Mouse (Mus musculus) adrenal gland, postnatal 14 days (tissue): ENCODE measurements at regions not wholly inside any gene's neighbourhood (a gene's known extent, or its start where the extent isn't known, plus 50 kb on each side); places are given as distances from the start of the nearest gene placed in this dataset.
A peak's percentile ranks its signal among the peaks of the same experiment; 100 is the strongest.
"Not testable (repeated sequence)": the region's sequence is repeated elsewhere in the genome, so short reads cannot be mapped to it uniquely, and the experiment has no call there.

Source experiments
- DNase-seq: peaks from one replicate; pipeline ENCODE4 v3.0.0; 2021; ENCODE audit warnings: mixed read lengths

DNA sequence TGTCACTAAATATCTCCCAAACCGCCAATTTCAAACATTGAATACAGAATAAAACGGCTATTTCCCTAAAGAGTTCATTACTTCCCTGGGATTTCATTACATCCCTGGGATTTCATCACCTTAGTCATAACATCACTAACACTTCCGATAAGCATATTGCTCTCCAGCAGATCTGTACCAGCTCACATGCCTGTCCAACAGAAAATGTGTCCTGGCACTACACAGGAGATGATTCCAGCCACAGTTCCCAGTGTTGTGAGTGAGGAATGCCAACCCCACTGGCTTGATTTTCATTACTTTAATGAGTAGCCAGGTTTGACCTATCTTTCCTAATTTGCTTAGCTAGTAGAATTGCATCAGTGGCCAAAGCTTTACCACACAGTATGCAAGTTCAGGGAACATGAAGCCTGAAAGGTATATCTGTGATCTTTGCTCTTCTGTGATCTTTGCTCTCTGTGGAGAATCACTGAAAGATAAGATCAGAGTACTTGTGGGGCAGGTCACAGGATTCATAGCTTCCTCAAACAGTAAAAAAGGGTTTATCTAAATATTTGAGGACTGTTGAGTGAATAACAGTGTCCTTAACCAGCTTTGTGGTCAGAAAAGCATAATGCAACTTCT, 1115.5 kb upstream of the 1700009N14Rik start:
- no peak for DNase-seq

DNA sequence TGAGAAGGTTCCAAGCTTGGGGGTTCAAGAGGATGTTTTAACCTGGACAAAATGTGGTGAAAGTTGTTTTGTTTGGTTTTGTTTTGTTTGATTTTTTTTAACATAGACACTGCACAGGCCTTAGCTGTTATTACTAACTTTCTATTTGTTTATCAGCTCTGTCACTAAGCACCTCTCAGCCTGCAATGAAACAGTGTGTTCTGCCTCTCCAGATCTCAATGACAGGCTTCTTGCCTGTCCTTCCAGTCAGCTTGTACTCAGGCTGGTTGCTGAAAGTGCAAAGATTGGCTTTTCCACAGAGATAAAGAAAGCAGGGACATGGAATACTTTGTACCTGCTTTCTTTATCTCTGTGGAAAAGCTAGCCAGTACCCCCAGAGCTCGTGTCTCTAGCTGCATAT, 1114.9 kb upstream of the 1700009N14Rik start:
- DNase-seq, result no peak

DNA sequence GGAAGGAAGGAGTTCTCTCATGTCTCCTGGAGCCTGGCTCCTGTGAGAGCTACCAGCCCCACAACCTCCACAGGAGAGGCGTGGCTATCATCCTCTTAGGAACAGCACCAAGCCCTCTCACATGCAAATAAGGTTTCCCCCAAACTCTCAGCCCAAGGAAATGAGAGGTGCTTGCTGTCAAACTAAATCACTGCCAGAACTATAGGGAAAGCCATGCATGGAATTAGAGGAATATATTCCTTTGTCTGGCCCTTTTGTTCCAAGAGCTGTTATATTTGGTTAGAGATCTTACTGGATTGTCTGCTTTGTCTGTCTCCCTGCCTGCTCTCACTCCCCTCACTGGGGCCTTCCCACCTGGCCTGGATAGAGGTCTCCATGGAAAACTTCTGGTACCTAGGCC, 1079.0 kb upstream of the 1700009N14Rik start:
- DNase-seq, result no peak

DNA sequence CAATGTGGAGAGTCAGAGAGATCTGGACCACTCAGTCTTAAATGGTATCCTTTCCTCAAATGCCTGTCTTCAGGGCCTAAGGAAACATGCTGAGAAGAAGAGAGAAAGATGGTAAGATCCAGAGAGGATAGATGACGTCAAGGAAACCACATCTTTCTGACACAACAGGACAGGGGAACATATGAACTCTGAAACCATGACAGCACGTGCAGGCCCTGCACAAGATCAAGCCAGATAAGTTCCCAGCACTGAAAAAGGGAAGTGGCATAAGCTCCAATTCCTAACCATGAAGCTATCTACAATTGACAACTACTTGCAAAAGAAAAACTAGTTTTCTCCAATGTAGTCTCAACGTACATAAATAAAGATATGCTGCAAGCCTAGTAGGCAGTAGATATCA, 1068.2 kb upstream of the 1700009N14Rik start:
- DNase-seq, result no peak

DNA sequence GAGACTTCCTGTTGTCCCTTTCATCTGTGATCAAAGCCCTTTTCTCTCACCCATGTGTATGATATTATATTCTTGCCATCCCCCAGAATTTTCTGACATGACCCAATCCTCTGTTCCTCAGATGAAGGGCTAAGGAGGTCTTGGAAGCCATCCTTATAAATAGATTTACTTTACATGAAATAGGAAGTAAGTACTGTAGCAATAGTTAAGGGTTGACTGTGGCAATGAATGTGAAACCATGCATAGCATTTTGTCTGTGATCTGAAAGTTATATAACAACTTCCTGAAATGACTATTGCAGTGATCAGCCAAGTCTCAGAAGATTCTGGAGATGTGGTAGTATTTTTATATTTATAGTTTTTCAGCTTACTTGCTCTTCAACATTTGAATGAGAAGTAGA, 1053.5 kb upstream of the 1700009N14Rik start:
- DNase-seq, result no peak

DNA sequence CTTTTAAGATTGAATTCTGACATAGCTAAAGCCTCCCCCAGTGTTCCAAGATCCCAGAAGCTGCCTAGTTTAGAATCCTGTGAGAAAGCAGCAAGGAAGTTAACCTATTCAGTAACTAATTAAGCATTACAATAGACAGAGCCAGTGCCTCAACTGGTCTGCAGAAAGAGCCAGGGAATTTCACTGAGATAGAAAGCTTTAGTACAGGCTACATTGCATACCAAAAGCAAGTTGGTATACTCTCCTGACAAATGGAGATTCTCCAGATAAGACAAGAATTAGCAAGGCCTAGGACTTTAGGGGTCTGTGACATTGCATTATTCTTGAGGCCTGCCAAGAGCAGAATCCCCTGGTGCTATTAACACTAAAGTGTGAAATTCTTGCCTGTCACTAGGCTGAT, 1014.8 kb upstream of the 1700009N14Rik start:
- not testable (repeated sequence) for DNase-seq

DNA sequence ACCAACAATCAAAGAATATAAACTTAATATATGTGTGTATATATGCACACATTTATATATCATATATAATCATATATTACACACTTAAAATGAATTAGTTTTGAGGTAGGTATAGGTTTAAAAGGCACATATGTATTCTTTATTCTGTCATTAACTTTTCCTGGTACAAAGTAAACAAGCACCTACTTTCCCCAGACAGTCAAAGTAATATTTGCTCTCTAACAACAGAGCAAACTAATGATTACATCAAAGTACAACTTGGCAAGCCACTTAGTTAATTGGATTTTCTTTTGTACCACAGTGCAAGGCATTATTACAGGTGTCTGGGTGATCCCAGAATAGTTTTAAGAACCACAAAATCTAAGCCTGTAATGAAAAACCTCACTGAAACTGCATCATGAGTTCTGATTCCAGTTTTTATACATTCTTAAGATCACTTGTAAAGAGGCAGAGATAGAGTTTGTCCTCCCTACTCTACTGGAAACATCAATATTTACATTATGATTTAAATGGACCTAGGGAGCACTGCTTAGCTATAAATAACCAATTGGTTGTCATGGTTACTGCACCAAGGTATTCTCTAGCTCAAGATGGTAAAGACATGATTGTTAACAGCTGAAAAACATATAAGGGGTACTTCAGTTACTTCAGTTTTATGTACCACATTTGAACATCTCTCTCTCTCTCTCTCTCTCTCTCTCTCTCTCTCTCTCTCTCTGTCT, 988.5 kb upstream of the 1700009N14Rik start:
- no peak for DNase-seq

DNA sequence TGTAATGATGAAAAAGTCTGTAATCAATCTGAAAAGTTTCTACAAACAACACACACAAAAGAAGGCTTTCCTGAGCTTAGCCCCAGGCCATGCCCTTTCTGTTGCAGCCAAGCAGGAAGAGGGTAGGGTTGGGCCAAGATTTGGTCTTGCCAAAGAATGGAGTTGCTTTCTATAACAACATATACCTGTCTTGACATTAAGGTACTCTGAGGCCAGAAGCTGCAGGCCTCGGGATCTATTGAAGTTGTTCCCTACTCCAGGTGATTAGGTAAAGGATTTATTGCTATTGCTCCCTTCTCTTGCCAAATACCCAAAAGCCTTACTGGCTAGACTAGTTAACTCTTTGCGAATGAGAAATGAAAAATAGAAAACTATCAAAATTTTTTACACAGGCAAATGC, 951.8 kb upstream of the 1700009N14Rik start:
- DNase-seq, result no peak

DNA sequence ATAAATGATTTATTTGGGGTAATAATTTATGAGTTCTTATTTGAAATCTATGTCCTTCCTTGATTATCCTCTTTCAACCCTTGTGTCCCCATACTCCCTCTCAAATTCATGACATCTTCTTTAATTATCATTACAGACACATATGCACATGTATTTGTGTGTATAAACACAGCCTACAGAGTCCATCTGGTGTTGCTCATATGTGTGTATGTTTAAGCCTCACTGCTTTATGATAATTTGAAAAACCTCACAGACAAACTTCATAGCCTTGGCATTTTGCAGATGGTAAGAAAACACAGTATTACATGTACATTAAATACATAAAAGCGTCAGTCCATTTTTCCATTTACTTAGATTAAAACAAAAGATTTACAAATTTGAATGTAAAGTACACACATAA, 944.2 kb upstream of the 1700009N14Rik start:
- DNase-seq, result no peak

DNA sequence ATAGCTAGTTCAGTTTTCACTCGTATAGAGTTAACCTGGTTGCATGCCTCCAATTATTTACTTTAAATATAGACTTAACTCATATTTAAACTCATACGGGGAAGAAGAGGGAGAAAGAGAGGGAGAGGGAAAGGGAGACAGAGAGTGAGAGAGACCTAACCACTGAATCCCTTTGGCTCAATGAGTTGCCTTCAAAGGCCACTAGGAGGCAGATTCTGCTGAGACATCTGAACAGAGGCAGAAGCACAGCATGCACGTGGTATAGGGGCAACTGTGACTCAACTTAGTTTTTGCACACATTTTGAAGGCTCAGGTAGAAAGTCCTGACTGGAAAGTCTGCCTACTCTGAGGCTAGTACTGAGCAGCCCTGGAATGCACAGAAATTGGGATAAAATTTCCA, 942.9 kb upstream of the 1700009N14Rik start:
- peak; percentile 3 for DNase-seq

DNA sequence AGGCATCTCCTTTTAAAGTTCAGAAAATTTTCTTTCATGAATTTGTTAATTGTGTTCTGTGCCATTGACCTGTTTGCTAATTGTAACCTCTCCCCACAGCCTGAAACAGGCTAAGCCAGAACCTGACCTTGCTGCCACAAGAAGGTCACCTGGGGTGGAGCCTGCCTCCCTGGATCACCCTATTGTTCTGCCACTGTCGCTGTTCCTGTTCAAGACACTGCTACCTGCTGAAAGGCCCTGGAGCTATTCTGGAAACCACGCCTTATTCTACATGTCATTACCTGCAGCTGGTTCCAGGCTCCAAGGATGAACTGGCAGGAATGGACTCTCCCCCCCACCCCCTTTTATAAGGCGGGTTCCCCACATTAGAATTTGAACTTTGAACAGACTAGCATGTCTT, 931.0 kb upstream of the 1700009N14Rik start:
- no peak for DNase-seq
